In genomic region chr11:8629862-8630390, GRCm38 (mm10) we compare ENCODE assay signal across 25 mouse cellular contexts. TPM values are rescaled to one million over a fixed set of nuclear protein-coding genes. Genes with fewer than 3 reads are reported as not detected.
DNase-seq lines count a peak whose midpoint lies in the region; ATAC-seq and TF ChIP-seq lines count a peak whose summit lies in the region.
"Had no signal": no experiment of that assay in that cellular context is flagged by ENCODE, and none has a peak within 500 bp of the region (broad histone marks: within the 10 kb centered on the region; RNA-seq: fewer than 3 reads in every experiment).

No protein-coding gene starts in this region.

- WGBS in kidney, embryonic 14.5 days = 80% methylated on average over 8 of the region's 8 CpGs
- WGBS in macrophage (ENCODE audit: missing documents) = 50% methylated on average over 8 of the region's 8 CpGs
- WGBS in forebrain, embryonic 14.5 days = 88% methylated on average over 8 of the region's 8 CpGs
- 75% methylated on average over 8 of the region's 8 CpGs for WGBS in heart, embryonic 10.5 days

- peaks cover 46% of the 10 kb centered on the region for H3K4me1 ChIP-seq in kidney, embryonic 14.5 days (ENCODE audit: control insufficient read depth, insufficient read depth, low read length)
- peaks cover 94% of the 10 kb centered on the region for H3K4me1 ChIP-seq in E14TG2a.4 (replicated peaks; ENCODE audit: low read depth, low read length)
- H3K4me1 ChIP-seq in forebrain, embryonic 14.5 days (ENCODE audit: control insufficient read depth, insufficient read depth, low read length) = peaks cover 7% of the 10 kb centered on the region; the same call in 1 of the 2 replicates
- H3K4me1 ChIP-seq in heart, embryonic 10.5 days = peaks cover 39% of the 10 kb centered on the region

- no peaks in the 10 kb centered on the region for H3K27me3 ChIP-seq in kidney, embryonic 14.5 days (ENCODE audit: control insufficient read depth, insufficient read depth, low read length)
- no peaks in the 10 kb centered on the region for H3K27me3 ChIP-seq in E14TG2a.4 (ENCODE audit: insufficient read depth, low read length)
- no peaks in the 10 kb centered on the region for H3K27me3 ChIP-seq in forebrain, embryonic 14.5 days (replicated peaks; ENCODE audit: control insufficient read depth, insufficient read depth, low read length)
- 0 out of 2 replicates have a peak, but pooled peaks cover 4% of the 10 kb centered on the region for H3K27me3 ChIP-seq in heart, embryonic 10.5 days (ENCODE audit: insufficient read depth, poor library complexity, severe bottlenecking)
- H3K27me3 ChIP-seq: CH12.LX; embryonic facial prominence, embryonic 15.5 days had no signal

- no peak for TF ChIP-seq CTCF in E14TG2a.4 (conservative IDR thresholded peaks at IDR 0.05; ENCODE audit: low read length)

- H3K9me3 ChIP-seq in kidney, embryonic 14.5 days (ENCODE audit: control insufficient read depth, low read length) = no peaks in the 10 kb centered on the region
- H3K9me3 ChIP-seq in E14TG2a.4 (ENCODE audit: low read length) = no peaks in the 10 kb centered on the region
- H3K9me3 ChIP-seq in forebrain, embryonic 14.5 days (replicated peaks; ENCODE audit: control insufficient read depth, low read length) = no peaks in the 10 kb centered on the region
- no peaks in the 10 kb centered on the region for H3K9me3 ChIP-seq in heart, embryonic 10.5 days
- H3K9me3 ChIP-seq: embryonic facial prominence, embryonic 15.5 days; midbrain, embryonic 13.5 days; neural tube, embryonic 13.5 days had no signal

- H3K4me2 ChIP-seq in kidney, embryonic 14.5 days (replicated peaks; ENCODE audit: low read depth, low read length) = no peak overlapping the region
- H3K4me2 ChIP-seq in forebrain, embryonic 14.5 days (ENCODE audit: low read length) = no peak overlapping the region
- H3K4me2 ChIP-seq: embryonic facial prominence, embryonic 15.5 days; lung, embryonic 14.5 days; midbrain, embryonic 13.5 days; neural tube, embryonic 13.5 days had no signal

- no peak for ATAC-seq in kidney, embryonic 14.5 days (ENCODE audit: low FRiP score, low TSS enrichment)
- no peak for ATAC-seq in forebrain, embryonic 14.5 days
- ATAC-seq: activated CD4-positive, CD25-positive, alpha-beta regulatory T cell, adult 4 months; hindbrain, embryonic 16.5 days; midbrain, embryonic 13.5 days had no signal

- H3K27ac ChIP-seq in kidney, embryonic 14.5 days (ENCODE audit: low read depth, low read length) = peak overlapping the region; percentile 48; the same call in 1 of the 2 replicates
- peak overlapping the region; percentile 72 for H3K27ac ChIP-seq in macrophage
- H3K27ac ChIP-seq in forebrain, embryonic 14.5 days (ENCODE audit: low read depth, low read length) = no peak overlapping the region
- H3K27ac ChIP-seq in heart, embryonic 10.5 days = no peak overlapping the region
- H3K27ac ChIP-seq: heart, adult 2 months; midbrain, embryonic 13.5 days; neural tube, embryonic 13.5 days had no signal

- no peak for DNase-seq in kidney, adult 11 months
- DNase-seq in R1 (ENCODE audit: low read depth, low spot score) = peak; percentile 81
- no peak for DNase-seq in spleen, postnatal 36 days (ENCODE audit: low spot score in 2 of 2)
- no peak for DNase-seq in forebrain, embryonic 14.5 days (ENCODE audit: low spot score)
- no peak for DNase-seq in heart, embryonic 10.5 days (ENCODE audit: low spot score)
- DNase-seq: cerebellum, adult 11-12 months; cerebellum, postnatal 25 days; embryo, embryonic 11 days; gastrocnemius, postnatal 10 days; heart, adult 2 months; kidney, adult 9 months; left cerebral cortex, postnatal 4 days; liver; lung, embryonic 14.5 days; spleen, adult 18-20 months; thymus, postnatal 25 days had no signal

- no peak overlapping the region for H3K9ac ChIP-seq in kidney, embryonic 14.5 days (ENCODE audit: low read depth, low read length)
- H3K9ac ChIP-seq in forebrain, embryonic 14.5 days (ENCODE audit: low read length) = no peak overlapping the region
- H3K9ac ChIP-seq: embryonic facial prominence, embryonic 15.5 days; lung, embryonic 14.5 days; midbrain, embryonic 13.5 days; neural tube, embryonic 13.5 days had no signal

- no peak overlapping the region for H3K4me3 ChIP-seq in kidney, embryonic 14.5 days (ENCODE audit: low read length)
- peak overlapping the region; percentile 54 for H3K4me3 ChIP-seq in E14TG2a.4 (replicated peaks; ENCODE audit: low read length)
- H3K4me3 ChIP-seq in macrophage (ENCODE audit: inconsistent target) = no peak overlapping the region
- H3K4me3 ChIP-seq in forebrain, embryonic 14.5 days (ENCODE audit: low read depth, low read length) = no peak overlapping the region
- H3K4me3 ChIP-seq in heart, embryonic 10.5 days = no peak overlapping the region
- H3K4me3 ChIP-seq: embryonic facial prominence, embryonic 15.5 days; heart, adult 2 months; midbrain, embryonic 13.5 days; neural tube, embryonic 13.5 days had no signal

- H3K36me3 ChIP-seq in kidney, embryonic 14.5 days (ENCODE audit: control insufficient read depth, insufficient read depth, low read length) = no peaks in the 10 kb centered on the region
- H3K36me3 ChIP-seq in E14TG2a.4 (ENCODE audit: insufficient read depth, low read length) (peaks cover 16% of the 10 kb centered on the region), macrophage (ENCODE audit: inconsistent target) (no peaks in the 10 kb centered on the region)
- no peaks in the 10 kb centered on the region for H3K36me3 ChIP-seq in forebrain, embryonic 14.5 days (ENCODE audit: control insufficient read depth, insufficient read depth, low read length)
- H3K36me3 ChIP-seq in heart, embryonic 10.5 days = no peaks in the 10 kb centered on the region
- H3K36me3 ChIP-seq: embryonic facial prominence, embryonic 15.5 days; midbrain, embryonic 13.5 days; neural tube, embryonic 13.5 days had no signal

- peaks cover 100% of the 10 kb centered on the region for H3K79me2 ChIP-seq in macrophage (ENCODE audit: inconsistent target)

RNA-seq across cellular contexts. Expression of gene Tns3, which starts 34.4 kb away (rescaled TPM):
- 12.5 and 20.3 TPM in 2 replicates for polyA plus RNA-seq in kidney, embryonic 14.5 days (2014; fragmentation: Nextera tagmentation; extraction: Ambion mirVana)
- 100 to 1,000 TPM; 135 to 354 (median 226) TPM for total RNA-seq in macrophage (2018; cell fraction: chromatin; rRNA removed)
- 100 to 1,000 TPM in 18 of 26 experiments, 10 to 100 TPM in 8; 75.9 to 159 (median 107) TPM for total RNA-seq in macrophage (2018; cell fraction: cytosol; rRNA removed)
- total RNA-seq in macrophage (2018; cell fraction: nucleus; rRNA removed) = 100 to 1,000 TPM; 103 to 320 (median 161) TPM
- polyA plus RNA-seq in macrophage (2018) = 60.8 to 91.8 TPM (median 81.9 TPM) in 3 replicates
- 4.4 and 5.2 TPM in 2 replicates for polyA plus RNA-seq in forebrain, embryonic 14.5 days (2014; fragmentation: Nextera tagmentation; extraction: Ambion mirVana)
- polyA plus RNA-seq in heart, embryonic 10.5 days (2016; fragmentation: Nextera tagmentation; extraction: Ambion mirVana) = 12.7 and 17.0 TPM in 2 replicates

Comparison
In these comparisons a context has a peak if more than half of its experiments do, and no peak if none do; other contexts are left out.
1. H3K27ac ChIP-seq: peak in kidney, embryonic 14.5 days (single experiment) and macrophage (single experiment); none in forebrain, embryonic 14.5 days (single experiment) and heart, embryonic 10.5 days (single experiment).